In the genomic region with DNA sequence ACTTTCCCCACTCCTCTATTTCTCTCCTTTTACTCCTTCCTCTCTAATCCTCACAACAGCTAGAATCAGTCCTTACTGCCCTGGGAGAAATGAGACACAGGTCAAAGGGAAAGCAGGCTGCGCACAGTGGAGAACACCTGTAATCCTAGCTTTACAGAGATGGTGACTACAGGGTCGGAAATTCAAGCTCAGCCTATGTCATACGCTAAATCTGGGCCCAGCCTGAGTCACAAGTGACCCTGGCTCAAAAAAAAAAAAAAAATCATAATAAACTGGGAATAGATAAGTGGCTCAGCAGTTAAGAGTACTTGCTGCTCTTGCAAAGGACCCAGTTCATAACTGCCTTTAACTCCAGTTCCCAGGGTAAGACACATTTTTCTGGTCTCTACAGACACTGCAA, we compare ENCODE assay signal across 18 mouse cellular contexts. TPM values are rescaled to one million over a fixed set of nuclear protein-coding genes. Genes with fewer than 3 reads are reported as not detected.
A peak's percentile ranks its signal among the peaks of the same experiment; 100 is the strongest.
DNase-seq lines count a peak whose midpoint lies in the region; ATAC-seq and TF ChIP-seq lines count a peak whose summit lies in the region.
"Had no signal": no experiment of that assay in that cellular context is flagged by ENCODE, and none has a peak within 500 bp of the region (broad histone marks: within the 10 kb centered on the region; RNA-seq: fewer than 3 reads in every experiment).

No protein-coding gene starts in this region.

- peaks cover 3% of the 10 kb centered on the region; the same call in 1 of the 2 replicates for H3K4me1 ChIP-seq in heart, postnatal 0 days (ENCODE audit: control insufficient read depth, insufficient read depth)
- H3K4me1 ChIP-seq in intestine, embryonic 15.5 days (replicated peaks), result peaks cover 16% of the 10 kb centered on the region
- peaks cover 11% of the 10 kb centered on the region for H3K4me1 ChIP-seq in intestine, postnatal 0 days (replicated peaks; ENCODE audit: control insufficient read depth, insufficient read depth, low read length)

- 58% methylated on average over 3 of the region's 3 CpGs for WGBS in heart, postnatal 0 days
- 60% methylated on average over 3 of the region's 3 CpGs for whole genome bisulfite sequencing in intestine, embryonic 15.5 days
- WGBS in intestine, postnatal 0 days, result 52% methylated on average over 3 of the region's 3 CpGs

- no peak overlapping the region for H3K9ac ChIP-seq in heart, postnatal 0 days (replicated peaks; ENCODE audit: low read depth, low read length)
- no peak overlapping the region for H3K9ac ChIP-seq in intestine, embryonic 15.5 days
- H3K9ac ChIP-seq in intestine, postnatal 0 days (ENCODE audit: low read depth, low read length), result no peak overlapping the region
- H3K9ac ChIP-seq: forebrain, embryonic 13.5 days; forebrain, postnatal 0 days had no signal

- no peaks in the 10 kb centered on the region for H3K27me3 ChIP-seq in heart, postnatal 0 days (ENCODE audit: control insufficient read depth, insufficient read depth, low read length)
- H3K27me3 ChIP-seq in intestine, embryonic 15.5 days (replicated peaks), result no peaks in the 10 kb centered on the region
- H3K27me3 ChIP-seq in intestine, postnatal 0 days (replicated peaks; ENCODE audit: control insufficient read depth, insufficient read depth, low read length), result no peaks in the 10 kb centered on the region

- no peak overlapping the region for H3K4me3 ChIP-seq in heart, postnatal 0 days (ENCODE audit: low read depth, low read length)
- no peak overlapping the region for H3K4me3 ChIP-seq in intestine, embryonic 15.5 days (replicated peaks)
- H3K4me3 ChIP-seq in intestine, postnatal 0 days (ENCODE audit: low read depth, low read length), result no peak overlapping the region
- H3K4me3 ChIP-seq: forebrain, embryonic 13.5 days had no signal

- TF ChIP-seq CTCF in heart, postnatal 0 days (IDR thresholded peaks at IDR 0.05; ENCODE audit: low read depth), result no peak
- no peak for TF ChIP-seq CTCF in intestine, postnatal 0 days (IDR thresholded peaks at IDR 0.05; ENCODE audit: low read depth)

- no peak overlapping the region for H3K27ac ChIP-seq in heart, postnatal 0 days (ENCODE audit: low read depth)
- peak overlapping the region; percentile 51; the same call in 1 of the 2 replicates for H3K27ac ChIP-seq in intestine, embryonic 15.5 days
- no peak overlapping the region for H3K27ac ChIP-seq in intestine, postnatal 0 days (ENCODE audit: low read depth, low read length)
- H3K27ac ChIP-seq: forebrain, embryonic 13.5 days had no signal

- DNase-seq in gastrocnemius, adult 18-20 months (ENCODE audit: low spot score), result peak; percentile 68
- DNase-seq in gastrocnemius, postnatal 10 days, result no peak
- no peak for DNase-seq in heart, postnatal 0 days (ENCODE audit: low spot score)
- no peak for DNase-seq in heart, postnatal 25 days (ENCODE audit: low spot score)
- DNase-seq in cerebellum, postnatal 36 days, result no peak
- DNase-seq: cerebellum, adult 11-12 months; cerebellum, adult 9-10 months; cerebellum, postnatal 25 days; forebrain, postnatal 0 days; heart, postnatal 36 days; kidney, adult 9 months; kidney, postnatal 14 days had no signal

- TF ChIP-seq EP300 in heart, postnatal 0 days (IDR thresholded peaks at IDR 0.05; ENCODE audit: low read depth), result no peak

- ATAC-seq in heart, postnatal 0 days (ENCODE audit: insufficient read depth, low read depth), result peak; percentile 60; the same call in 1 of the 2 replicates
- ATAC-seq in intestine, embryonic 15.5 days, result peak; percentile 39
- 0 out of 2 replicates have a peak, but pooled peaks have one; percentile 39 for ATAC-seq in intestine, postnatal 0 days
- ATAC-seq: forebrain, embryonic 13.5 days; forebrain, postnatal 0 days; hindbrain, embryonic 16.5 days; inflammation-experienced regulatory T-cells, adult 6 months had no signal

- H3K9me3 ChIP-seq in heart, postnatal 0 days (replicated peaks; ENCODE audit: control insufficient read depth, low read length), result no peaks in the 10 kb centered on the region
- no peaks in the 10 kb centered on the region for H3K9me3 ChIP-seq in intestine, embryonic 15.5 days
- H3K9me3 ChIP-seq in intestine, postnatal 0 days (ENCODE audit: control insufficient read depth), result no peaks in the 10 kb centered on the region
- H3K9me3 ChIP-seq: forebrain, embryonic 13.5 days; G1E had no signal

- intact Hi-C loops in heart, postnatal 25 days (cut with DNase I), result loop anchor here (5.0 kb wide), 1 partner anchor 39 kb away; no protein-coding TSS in a partner anchor

- H3K36me3 ChIP-seq in heart, postnatal 0 days (replicated peaks; ENCODE audit: control insufficient read depth, insufficient read depth, low read length), result no peaks in the 10 kb centered on the region
- no peaks in the 10 kb centered on the region for H3K36me3 ChIP-seq in intestine, embryonic 15.5 days
- no peaks in the 10 kb centered on the region for H3K36me3 ChIP-seq in intestine, postnatal 0 days (ENCODE audit: control insufficient read depth, insufficient read depth)

- H3K4me2 ChIP-seq in heart, postnatal 0 days (ENCODE audit: low read depth, low read length), result no peak overlapping the region
- H3K4me2 ChIP-seq in intestine, embryonic 15.5 days (replicated peaks), result 0 out of 2 replicates have a peak overlapping the region, but pooled peaks have one; percentile 3
- H3K4me2 ChIP-seq in intestine, postnatal 0 days (replicated peaks; ENCODE audit: low read depth), result no peak overlapping the region
- H3K4me2 ChIP-seq: forebrain, embryonic 13.5 days had no signal

RNA-seq across cellular contexts. Expression of a gene that starts 31.4 kb away (rescaled TPM):
- total RNA-seq in gastrocnemius, adult 18-20 months (2021), result 10 to 100 TPM; 10.1 to 15.8 TPM
- 10 to 100 TPM; 21.9 to 35.8 TPM for total RNA-seq in gastrocnemius, postnatal 10 days (2021)
- 88.1 and 96.1 TPM in 2 replicates for total RNA-seq in heart, postnatal 0 days (2014; rRNA removed; ENCODE audit: low replicate concordance)
- 39.5 and 40.7 TPM in 2 replicates for polyA plus RNA-seq in heart, postnatal 0 days (2015; fragmentation: Nextera tagmentation; extraction: Ambion mirVana)
- total RNA-seq in heart, postnatal 25 days (2021), result 10 to 100 TPM; 33.6 to 35.3 TPM
- 87.2 and 103 TPM in 2 replicates for polyA plus RNA-seq in intestine, embryonic 15.5 days (2015; fragmentation: Nextera tagmentation; extraction: Ambion mirVana)
- polyA plus RNA-seq in intestine, postnatal 0 days (2015; fragmentation: Nextera tagmentation; extraction: Ambion mirVana), result 45.3 and 57.0 TPM in 2 replicates
